Mouse (Mus musculus) CH12.LX (cell line): ENCODE data around the gene Pou3f3.

Source experiments
- CTCF ChIP-seq, 2 experiments: IDR thresholded peaks in 1 of 2; conservative IDR thresholded peaks in 1 of 2; 2 replicates each; pipeline ENCODE4 v1.5.1; 2011 to 2012; ENCODE audit warnings: low read depth in 2 of 2, low read length in 2 of 2, improper control_type of control experiment in 1 of 2, inconsistent platforms in 1 of 2, mild to moderate bottlenecking in 1 of 2, moderate library complexity in 1 of 2
- EP300 ChIP-seq: IDR thresholded peaks from 2 replicates; pipeline ENCODE4 v1.6.1; 2011; ENCODE audit warnings: low read length, improper control_type of control experiment
- HCFC1 ChIP-seq: IDR thresholded peaks from 2 replicates; pipeline ENCODE4 v1.6.1; 2012; ENCODE audit warnings: low read depth, mild to moderate bottlenecking, inconsistent platforms, low read length, improper control_type of control experiment
- MAX ChIP-seq: IDR thresholded peaks from 2 replicates; pipeline ENCODE4 v1.6.1; 2011; ENCODE audit warnings: low read length, improper control_type of control experiment
- POLR2A ChIP-seq: IDR thresholded peaks from 2 replicates; pipeline ENCODE4 v1.6.1; 2011; ENCODE audit warnings: low read depth, mild to moderate bottlenecking, improper control_type of control experiment, low read length
- SIN3A ChIP-seq: IDR thresholded peaks from 2 replicates; pipeline ENCODE4 v1.6.1; 2012; ENCODE audit warnings: low read length, improper control_type of control experiment, inconsistent platforms
- TBP ChIP-seq: conservative IDR thresholded peaks from 2 replicates; pipeline ENCODE4 v1.6.1; 2011; ENCODE audit warnings: low read depth, low read length, improper control_type of control experiment
- USF1 ChIP-seq: IDR thresholded peaks from 2 replicates; pipeline ENCODE4 v1.6.1; 2014; ENCODE audit warnings: low read depth, mild to moderate bottlenecking, inconsistent platforms, low read length, improper control_type of control experiment
- ZC3H11A ChIP-seq: IDR thresholded peaks from 2 replicates; pipeline ENCODE4 v1.6.1; 2012; ENCODE audit warnings: low read depth, mild to moderate bottlenecking, inconsistent platforms, low read length, improper control_type of control experiment

GRCm38 (mm10) chr1:42684345-42684744 lies 11.2 kb upstream of the Pou3f3 start:
- no peak for TF ChIP-seq CTCF (conservative IDR thresholded peaks at IDR 0.05 in 1 of 2, IDR thresholded peaks at IDR 0.05 in 1 of 2; ENCODE audit: low read depth in 2 of 2, low read length in 2 of 2)
- no peak for TF ChIP-seq USF1
- no peak for TF ChIP-seq POLR2A
- no peak for TF ChIP-seq TBP
- no peak for TF ChIP-seq EP300
- no peak for TF ChIP-seq HCFC1
- no peak for TF ChIP-seq MAX
- TF ChIP-seq ZC3H11A = no peak
- no peak for TF ChIP-seq SIN3A
